In genomic region chr7:75611261-75611950, GRCm38 (mm10) we compare ENCODE assay signal across 10 mouse cellular contexts.
A peak's percentile ranks its signal among the peaks of the same experiment; 100 is the strongest.
DNase-seq lines count a peak whose midpoint lies in the region; ATAC-seq and TF ChIP-seq lines count a peak whose summit lies in the region.
"Had no signal": no experiment of that assay in that cellular context is flagged by ENCODE, and none has a peak within 500 bp of the region (broad histone marks: within the 10 kb centered on the region; RNA-seq: fewer than 3 reads in every experiment).

No protein-coding gene starts in this region.

- peaks cover 54% of the 10 kb centered on the region for H3K36me3 ChIP-seq in kidney, embryonic 14.5 days (ENCODE audit: control insufficient read depth, insufficient read depth, low read length)
- H3K36me3 ChIP-seq in liver, embryonic 13.5 days: peaks cover 51% of the 10 kb centered on the region

- WGBS in kidney, embryonic 14.5 days: 89% methylated on average over 15 of the region's 15 CpGs
- 62% methylated on average over 15 of the region's 15 CpGs for WGBS in bone marrow, adult 2 months
- 56% methylated on average over 15 of the region's 15 CpGs for WGBS in liver, embryonic 13.5 days (ENCODE audit: insufficient replicate concordance)

- ATAC-seq in kidney, embryonic 14.5 days (ENCODE audit: low FRiP score, low TSS enrichment): no peak
- ATAC-seq in liver, embryonic 13.5 days (ENCODE audit: low read depth): peak; percentile 2; the same call in 1 of the 2 replicates

- TF ChIP-seq POLR2A in bone marrow, adult 2 months (IDR thresholded peaks at IDR 0.05; ENCODE audit: borderline replicate concordance, control insufficient read depth, low read depth, low read length): no peak

- H3K4me1 ChIP-seq in kidney, embryonic 14.5 days (ENCODE audit: control insufficient read depth, insufficient read depth, low read length): peaks cover 4% of the 10 kb centered on the region; the same call in 1 of the 2 replicates
- H3K4me1 ChIP-seq in bone marrow, adult 2 months (ENCODE audit: control insufficient read depth, insufficient read depth, low read length): peaks cover 16% of the 10 kb centered on the region
- peaks cover 71% of the 10 kb centered on the region for H3K4me1 ChIP-seq in liver, embryonic 13.5 days (replicated peaks)

- no peak for TF ChIP-seq CTCF in bone marrow, adult 2 months (IDR thresholded peaks at IDR 0.05; ENCODE audit: control insufficient read depth, insufficient read depth, low read length)

- no peak overlapping the region for H3K4me2 ChIP-seq in kidney, embryonic 14.5 days (replicated peaks; ENCODE audit: low read depth, low read length)
- peak overlapping the region; percentile 65 for H3K4me2 ChIP-seq in liver, embryonic 13.5 days
- H3K4me2 ChIP-seq: limb, embryonic 13.5 days had no signal

- H3K27me3 ChIP-seq in kidney, embryonic 14.5 days (ENCODE audit: control insufficient read depth, insufficient read depth, low read length): no peaks in the 10 kb centered on the region
- H3K27me3 ChIP-seq in liver, embryonic 13.5 days: no peaks in the 10 kb centered on the region
- H3K27me3 ChIP-seq: limb, embryonic 13.5 days had no signal

- peak overlapping the region; percentile 19; the same call in 1 of the 2 replicates for H3K27ac ChIP-seq in kidney, embryonic 14.5 days (ENCODE audit: low read depth, low read length)
- peak overlapping the region; percentile 69 for H3K27ac ChIP-seq in bone marrow, adult 2 months (ENCODE audit: control insufficient read depth, insufficient read depth, low read depth, low read length, poor library complexity)
- peak overlapping the region; percentile 94 for H3K27ac ChIP-seq in liver, embryonic 13.5 days
- H3K27ac ChIP-seq: limb, embryonic 13.5 days had no signal

- DNase-seq in kidney, postnatal 14 days: no peak
- DNase-seq in CD4-positive, CD25-positive, alpha-beta regulatory T cell, adult 2 months (ENCODE audit: low read depth, low spot score): peak; percentile 76
- no peak for DNase-seq in liver, embryonic 13.5 days
- DNase-seq in left cerebral cortex, postnatal 4 days: no peak
- DNase-seq in c-Kit-positive CD71-positive TER-119-positive erythroid progenitor cells, embryonic 14.5 days (ENCODE audit: low spot score): no peak
- no peak for DNase-seq in thymus, postnatal 14 days
- DNase-seq: forebrain, postnatal 0 days had no signal

- H3K9me3 ChIP-seq in kidney, embryonic 14.5 days (ENCODE audit: control insufficient read depth, low read length): no peaks in the 10 kb centered on the region
- H3K9me3 ChIP-seq in liver, embryonic 13.5 days (replicated peaks): no peaks in the 10 kb centered on the region
- H3K9me3 ChIP-seq: limb, embryonic 13.5 days had no signal

- no peak overlapping the region for H3K9ac ChIP-seq in kidney, embryonic 14.5 days (ENCODE audit: low read depth, low read length)
- peak overlapping the region; percentile 79 for H3K9ac ChIP-seq in liver, embryonic 13.5 days
- H3K9ac ChIP-seq: forebrain, postnatal 0 days; limb, embryonic 13.5 days had no signal

- intact Hi-C loops in left cerebral cortex, postnatal 4 days (cut with DNase I): no loop called here

- no peak overlapping the region for H3K4me3 ChIP-seq in kidney, embryonic 14.5 days (ENCODE audit: low read length)
- no peak overlapping the region for H3K4me3 ChIP-seq in bone marrow, adult 2 months (replicated peaks; ENCODE audit: control insufficient read depth, low read depth, low read length)
- peak overlapping the region; percentile 66 for H3K4me3 ChIP-seq in liver, embryonic 13.5 days (replicated peaks)
- H3K4me3 ChIP-seq: limb, embryonic 13.5 days had no signal

Comparison
In these comparisons a context has a peak if more than half of its experiments do, and no peak if none do; other contexts are left out.
1. H3K27ac ChIP-seq: peak in every context shown above with its lines; median percentile 94 in liver, embryonic 13.5 days; 69 in bone marrow, adult 2 months; 19 in kidney, embryonic 14.5 days.